8 mouse cellular contexts compared by ENCODE assay signal in genomic region chr9:78769168-78769567, GRCm38 (mm10).
DNase-seq lines count a peak whose midpoint lies in the region; ATAC-seq and TF ChIP-seq lines count a peak whose summit lies in the region.

No protein-coding gene starts in this region.

- ATAC-seq in granulocyte monocyte progenitor cell, adult 5-6 weeks (replicated peaks; ENCODE audit: poor library complexity, severe bottlenecking): 0 out of 2 replicates have a peak, but pooled peaks have one; percentile 42

- no peak overlapping the region for H3K4me3 ChIP-seq in layer of hippocampus, adult 2 months
- no peak overlapping the region for H3K4me3 ChIP-seq in E14TG2a.4 (replicated peaks; ENCODE audit: low read length)

- no peak overlapping the region for H3K27ac ChIP-seq in layer of hippocampus, adult 2 months

- no peaks in the 10 kb centered on the region for H3K27me3 ChIP-seq in E14TG2a.4 (ENCODE audit: insufficient read depth, low read length)
- no peaks in the 10 kb centered on the region for H3K27me3 ChIP-seq in splenic B cell, adult 2 months (ENCODE audit: control insufficient read depth, insufficient read depth, low read length, poor library complexity, severe bottlenecking)

- TF ChIP-seq CTCF in layer of hippocampus, adult 2 months (conservative IDR thresholded peaks at IDR 0.05): peak; percentile 77
- TF ChIP-seq CTCF in E14TG2a.4 (conservative IDR thresholded peaks at IDR 0.05; ENCODE audit: low read length): peak; percentile 47

- H3K36me3 ChIP-seq in E14TG2a.4 (ENCODE audit: insufficient read depth, low read length): no peaks in the 10 kb centered on the region
- H3K36me3 ChIP-seq in splenic B cell, adult 2 months (ENCODE audit: control insufficient read depth, insufficient read depth, low read length, poor library complexity, severe bottlenecking): no peaks in the 10 kb centered on the region

- no peaks in the 10 kb centered on the region for H3K4me1 ChIP-seq in E14TG2a.4 (replicated peaks; ENCODE audit: low read depth, low read length)

- peak; percentile 1 to 33 for DNase-seq in adrenal gland, postnatal 36 days
- no peak for DNase-seq in adrenal gland, adult 18-20 months (ENCODE audit: low spot score in 2 of 2)
- peak in 1 of 2 experiments; percentile 38 for DNase-seq in layer of hippocampus, adult 2 months (ENCODE audit: low spot score in 2 of 2)
- no peak for DNase-seq in layer of hippocampus, postnatal 36 days
- DNase-seq in splenic B cell, adult 2 months (ENCODE audit: low read depth, low spot score): peak; percentile 16
- no peak for DNase-seq in frontal cortex, postnatal 14 days (ENCODE audit: low spot score in 2 of 2)

- no peaks in the 10 kb centered on the region for H3K9me3 ChIP-seq in E14TG2a.4 (ENCODE audit: low read length)

Comparison
In these comparisons a context has a peak if more than half of its experiments do, and no peak if none do; other contexts are left out.
1. DNase-seq: peak in adrenal gland, postnatal 36 days (2 of 2) and splenic B cell, adult 2 months (single experiment); none in adrenal gland, adult 18-20 months (0 of 2), layer of hippocampus, postnatal 36 days (0 of 2) and frontal cortex, postnatal 14 days (0 of 2).